ENCODE assay signal across 11 mouse cellular contexts in the genomic region with DNA sequence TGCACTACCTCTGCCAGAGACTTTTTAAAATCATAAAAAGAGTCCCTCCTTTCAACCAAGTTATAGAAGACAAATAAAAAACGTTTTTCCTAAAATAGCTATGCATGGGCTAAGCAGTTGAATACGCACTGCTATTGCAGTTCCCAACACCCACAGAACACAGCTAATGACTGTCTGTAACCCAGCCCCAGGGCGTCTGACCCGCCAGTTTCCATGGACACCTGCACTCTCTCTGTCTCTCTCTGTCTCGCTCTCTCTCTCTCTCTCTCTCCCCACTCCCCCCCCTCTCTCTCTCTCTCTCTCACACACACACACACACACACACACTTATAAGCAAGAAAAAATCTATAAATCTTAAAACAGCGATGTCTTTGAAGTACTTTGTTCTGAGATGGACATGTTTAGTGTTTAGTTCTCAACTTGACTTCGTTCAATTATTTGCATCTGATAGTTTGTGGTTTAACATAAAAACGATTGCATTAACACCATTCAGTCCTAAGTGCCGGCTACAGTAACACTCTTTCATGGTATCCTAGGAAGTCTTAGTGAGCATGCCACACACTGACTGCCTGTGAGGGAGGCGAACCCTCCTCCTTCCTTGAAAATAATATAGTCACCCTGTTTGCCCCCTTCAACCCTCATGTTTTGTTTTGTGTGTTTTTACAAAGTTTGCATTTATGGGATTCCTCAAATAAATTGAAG.
DNase-seq lines count a peak whose midpoint lies in the region; ATAC-seq and TF ChIP-seq lines count a peak whose summit lies in the region.
"Had no signal": no experiment of that assay in that cellular context is flagged by ENCODE, and none has a peak within 500 bp of the region (broad histone marks: within the 10 kb centered on the region; RNA-seq: fewer than 3 reads in every experiment).

No protein-coding gene starts in this region.

- H3K4me3 ChIP-seq in kidney, embryonic 16.5 days (ENCODE audit: low read length), result no peak overlapping the region
- no peak overlapping the region for H3K4me3 ChIP-seq in kidney, embryonic 15.5 days (replicated peaks)
- no peak overlapping the region for H3K4me3 ChIP-seq in hindbrain, embryonic 10.5 days
- no peak overlapping the region for H3K4me3 ChIP-seq in midbrain, embryonic 11.5 days (ENCODE audit: low read depth, low read length)
- no peak overlapping the region for H3K4me3 ChIP-seq in lung, postnatal 0 days (ENCODE audit: low read depth, low read length)
- H3K4me3 ChIP-seq: heart, embryonic 13.5 days had no signal

- 24% methylated on average over 10 of the region's 10 CpGs for WGBS in kidney, embryonic 16.5 days
- WGBS in kidney, embryonic 15.5 days, result 25% methylated on average over 10 of the region's 10 CpGs
- 33% methylated on average over 10 of the region's 10 CpGs for WGBS in hindbrain, embryonic 10.5 days
- 35% methylated on average over 10 of the region's 10 CpGs for WGBS in midbrain, embryonic 11.5 days
- 37% methylated on average over 10 of the region's 10 CpGs for WGBS in lung, postnatal 0 days

- H3K9me3 ChIP-seq in kidney, embryonic 16.5 days (ENCODE audit: low read length), result no peaks in the 10 kb centered on the region
- H3K9me3 ChIP-seq in kidney, embryonic 15.5 days (replicated peaks), result no peaks in the 10 kb centered on the region
- H3K9me3 ChIP-seq in hindbrain, embryonic 10.5 days, result no peaks in the 10 kb centered on the region
- no peaks in the 10 kb centered on the region for H3K9me3 ChIP-seq in midbrain, embryonic 11.5 days (ENCODE audit: control insufficient read depth, low read length)
- no peaks in the 10 kb centered on the region for H3K9me3 ChIP-seq in lung, postnatal 0 days (ENCODE audit: low read length)
- H3K9me3 ChIP-seq: heart, embryonic 13.5 days had no signal

- no peaks in the 10 kb centered on the region for H3K36me3 ChIP-seq in kidney, embryonic 16.5 days (ENCODE audit: insufficient read depth, low read length)
- H3K36me3 ChIP-seq in kidney, embryonic 15.5 days, result no peaks in the 10 kb centered on the region
- H3K36me3 ChIP-seq in hindbrain, embryonic 10.5 days, result no peaks in the 10 kb centered on the region
- H3K36me3 ChIP-seq in midbrain, embryonic 11.5 days (ENCODE audit: control insufficient read depth, insufficient read depth, low read length), result no peaks in the 10 kb centered on the region
- no peaks in the 10 kb centered on the region for H3K36me3 ChIP-seq in lung, postnatal 0 days (ENCODE audit: insufficient read depth, low read length)
- H3K36me3 ChIP-seq: heart, embryonic 13.5 days had no signal

- DNase-seq in hindbrain, embryonic 10.5 days (ENCODE audit: low spot score), result peak; percentile 52
- peak; percentile 87 for DNase-seq in midbrain, embryonic 11.5 days (ENCODE audit: low spot score, missing footprints)
- DNase-seq in retina, embryonic 14.5 days (ENCODE audit: low spot score), result peak; percentile 69
- DNase-seq in lung, postnatal 0 days (ENCODE audit: low spot score), result no peak
- no peak for DNase-seq in right cerebral cortex, adult 2 months (ENCODE audit: low spot score in 2 of 2)
- DNase-seq in thymus, postnatal 10 days (ENCODE audit: low spot score in 2 of 2), result no peak
- DNase-seq: spleen, adult 18-20 months had no signal

- no peak overlapping the region for H3K27ac ChIP-seq in kidney, embryonic 16.5 days (ENCODE audit: low read length)
- no peak overlapping the region for H3K27ac ChIP-seq in kidney, embryonic 15.5 days
- H3K27ac ChIP-seq in hindbrain, embryonic 10.5 days, result peak overlapping the region; percentile 69
- H3K27ac ChIP-seq in midbrain, embryonic 11.5 days (ENCODE audit: low read depth, low read length), result no peak overlapping the region
- no peak overlapping the region for H3K27ac ChIP-seq in lung, postnatal 0 days (ENCODE audit: low read length)
- H3K27ac ChIP-seq: heart, embryonic 13.5 days had no signal

- no peak overlapping the region for H3K9ac ChIP-seq in kidney, embryonic 16.5 days (replicated peaks; ENCODE audit: low read length)
- H3K9ac ChIP-seq in kidney, embryonic 15.5 days, result no peak overlapping the region
- no peak overlapping the region for H3K9ac ChIP-seq in midbrain, embryonic 11.5 days (ENCODE audit: low read length)
- no peak overlapping the region for H3K9ac ChIP-seq in lung, postnatal 0 days (replicated peaks; ENCODE audit: low read depth)
- H3K9ac ChIP-seq: heart, embryonic 13.5 days had no signal

- no peak overlapping the region for H3K4me2 ChIP-seq in kidney, embryonic 16.5 days (replicated peaks; ENCODE audit: low read depth, low read length)
- H3K4me2 ChIP-seq in kidney, embryonic 15.5 days, result no peak overlapping the region
- H3K4me2 ChIP-seq in midbrain, embryonic 11.5 days, result no peak overlapping the region
- H3K4me2 ChIP-seq in lung, postnatal 0 days (replicated peaks; ENCODE audit: low read depth, low read length), result no peak overlapping the region
- H3K4me2 ChIP-seq: heart, embryonic 13.5 days had no signal

- 0 out of 2 replicates have a peak, but pooled peaks have one; percentile 44 for ATAC-seq in kidney, embryonic 16.5 days (ENCODE audit: low FRiP score, low TSS enrichment)
- ATAC-seq in kidney, embryonic 15.5 days (replicated peaks; ENCODE audit: low FRiP score), result no peak; the same call in 1 of the 2 replicates
- ATAC-seq in midbrain, embryonic 11.5 days (ENCODE audit: low FRiP score), result peak; percentile 84
- no peak for ATAC-seq in lung, postnatal 0 days
- ATAC-seq: intestine, embryonic 16.5 days had no signal

- H3K4me1 ChIP-seq in kidney, embryonic 16.5 days (ENCODE audit: insufficient read depth, low read length), result peaks cover 19% of the 10 kb centered on the region
- H3K4me1 ChIP-seq in kidney, embryonic 15.5 days, result peaks cover 22% of the 10 kb centered on the region
- H3K4me1 ChIP-seq in hindbrain, embryonic 10.5 days (replicated peaks), result peaks cover 34% of the 10 kb centered on the region
- peaks cover 9% of the 10 kb centered on the region; the same call in 1 of the 2 replicates for H3K4me1 ChIP-seq in midbrain, embryonic 11.5 days (ENCODE audit: control insufficient read depth, insufficient read depth, low read length)
- H3K4me1 ChIP-seq in lung, postnatal 0 days (ENCODE audit: insufficient read depth, low read depth, low read length), result no peaks in the 10 kb centered on the region

- TF ChIP-seq EP300 in lung, postnatal 0 days (IDR thresholded peaks at IDR 0.05), result no peak

- no peak for TF ChIP-seq CTCF in lung, postnatal 0 days (IDR thresholded peaks at IDR 0.05)

- H3K27me3 ChIP-seq in kidney, embryonic 16.5 days (ENCODE audit: insufficient read depth, low read length), result no peaks in the 10 kb centered on the region
- H3K27me3 ChIP-seq in kidney, embryonic 15.5 days, result no peaks in the 10 kb centered on the region
- no peaks in the 10 kb centered on the region for H3K27me3 ChIP-seq in hindbrain, embryonic 10.5 days (ENCODE audit: insufficient read depth, poor library complexity, severe bottlenecking)
- no peaks in the 10 kb centered on the region for H3K27me3 ChIP-seq in midbrain, embryonic 11.5 days (ENCODE audit: control insufficient read depth, insufficient read depth, low read length)
- H3K27me3 ChIP-seq in lung, postnatal 0 days (replicated peaks; ENCODE audit: insufficient read depth, low read length), result no peaks in the 10 kb centered on the region
- H3K27me3 ChIP-seq: heart, embryonic 13.5 days had no signal

Comparison
In these comparisons a context has a peak if more than half of its experiments do, and no peak if none do; other contexts are left out.
1. ATAC-seq: peak in kidney, embryonic 16.5 days (single experiment) and midbrain, embryonic 11.5 days (single experiment); none in kidney, embryonic 15.5 days (single experiment) and lung, postnatal 0 days (single experiment).
2. DNase-seq: peak in hindbrain, embryonic 10.5 days (single experiment), midbrain, embryonic 11.5 days (single experiment) and retina, embryonic 14.5 days (single experiment); none in lung, postnatal 0 days (single experiment), right cerebral cortex, adult 2 months (0 of 2) and thymus, postnatal 10 days (0 of 2).